Mouse (Mus musculus): Measurements from ENCODE around the gene Ppp4r1. TPM values are rescaled to one million over a fixed set of nuclear protein-coding genes. Genes with fewer than 3 reads are reported as not detected.
A peak's percentile ranks its signal among the peaks of the same experiment; 100 is the strongest.

The Ppp4r1 gene
- polyA plus RNA-seq, 1 experiment, result not detected

DNA sequence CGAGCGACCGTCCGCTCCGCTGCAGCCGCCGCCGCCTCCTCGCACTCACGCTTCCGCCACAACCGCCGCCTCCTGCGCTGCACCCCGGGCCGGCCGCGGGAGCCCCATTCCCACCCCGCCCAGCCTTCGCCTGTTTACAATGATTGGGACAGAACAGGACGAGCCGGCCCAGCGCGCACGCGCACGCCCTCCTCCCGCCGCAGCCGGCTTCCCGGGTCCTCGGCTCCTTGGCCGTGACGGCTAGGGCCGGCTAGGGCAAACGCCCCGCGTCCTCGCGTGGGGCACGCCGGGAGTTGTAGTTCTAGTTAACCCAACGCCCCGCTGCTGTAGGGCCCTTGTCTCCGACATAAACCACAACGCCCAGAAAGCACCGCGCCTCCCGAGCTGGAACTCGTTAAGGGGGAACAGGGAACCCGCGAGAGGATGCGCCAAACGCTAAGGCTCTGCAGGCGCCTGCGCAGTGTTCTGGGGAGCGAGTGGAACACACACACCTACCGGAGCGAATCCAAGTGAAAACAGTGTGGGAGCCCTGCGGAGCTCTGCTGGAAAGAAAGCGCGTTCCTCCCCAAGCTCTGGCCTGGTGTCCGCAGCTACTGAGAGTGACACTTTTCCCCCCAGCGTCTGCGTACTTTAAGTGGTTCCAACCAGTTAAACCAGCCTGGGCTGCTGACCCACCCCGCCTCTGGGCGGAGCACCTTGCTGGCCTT lies 102.5 kb downstream of the Ppp4r1 start:
- H3K4me3 ChIP-seq (ENCODE audit: insufficient read depth, low read depth, low read length), result peak overlapping the region; percentile 82
- under 1% methylated on average over 66 of the region's 67 CpGs for WGBS
- H3K27ac ChIP-seq (ENCODE audit: insufficient read depth, low read depth, low read length), result peak overlapping the region; percentile 95
- H3K4me1 ChIP-seq (ENCODE audit: control insufficient read depth, insufficient read depth, low read length), result 0 out of 2 replicates have a peak, but pooled peaks cover 2% of the 10 kb centered on the region
- TF ChIP-seq CTCF (IDR thresholded peaks at IDR 0.05; ENCODE audit: insufficient read depth, low read depth, low read length) (no peak; the same call in 1 of the 2 replicates), POLR2A (IDR thresholded peaks at IDR 0.05; ENCODE audit: insufficient read depth, low read depth, low read length) (peak; percentile 86)

- H3K4me1 ChIP-seq (ENCODE audit: control insufficient read depth, insufficient read depth, low read length), result 0 out of 2 replicates have a peak, but pooled peaks cover 2% of the 10 kb centered on the region
- WGBS, result 0% methylated on average over 11 of the region's 11 CpGs
- peak overlapping the region; percentile 70 for H3K4me3 ChIP-seq (ENCODE audit: insufficient read depth, low read depth, low read length)
- peak overlapping the region; percentile 95 for H3K27ac ChIP-seq (ENCODE audit: insufficient read depth, low read depth, low read length)
- TF ChIP-seq POLR2A (IDR thresholded peaks at IDR 0.05; ENCODE audit: insufficient read depth, low read depth, low read length) (no peak; the same call in 1 of the 2 replicates), CTCF (IDR thresholded peaks at IDR 0.05; ENCODE audit: insufficient read depth, low read depth, low read length) (no peak)
These were observed 103.0 kb downstream of the Ppp4r1 start for GRCm38 (mm10) chr17:65885398-65885696.

DNA sequence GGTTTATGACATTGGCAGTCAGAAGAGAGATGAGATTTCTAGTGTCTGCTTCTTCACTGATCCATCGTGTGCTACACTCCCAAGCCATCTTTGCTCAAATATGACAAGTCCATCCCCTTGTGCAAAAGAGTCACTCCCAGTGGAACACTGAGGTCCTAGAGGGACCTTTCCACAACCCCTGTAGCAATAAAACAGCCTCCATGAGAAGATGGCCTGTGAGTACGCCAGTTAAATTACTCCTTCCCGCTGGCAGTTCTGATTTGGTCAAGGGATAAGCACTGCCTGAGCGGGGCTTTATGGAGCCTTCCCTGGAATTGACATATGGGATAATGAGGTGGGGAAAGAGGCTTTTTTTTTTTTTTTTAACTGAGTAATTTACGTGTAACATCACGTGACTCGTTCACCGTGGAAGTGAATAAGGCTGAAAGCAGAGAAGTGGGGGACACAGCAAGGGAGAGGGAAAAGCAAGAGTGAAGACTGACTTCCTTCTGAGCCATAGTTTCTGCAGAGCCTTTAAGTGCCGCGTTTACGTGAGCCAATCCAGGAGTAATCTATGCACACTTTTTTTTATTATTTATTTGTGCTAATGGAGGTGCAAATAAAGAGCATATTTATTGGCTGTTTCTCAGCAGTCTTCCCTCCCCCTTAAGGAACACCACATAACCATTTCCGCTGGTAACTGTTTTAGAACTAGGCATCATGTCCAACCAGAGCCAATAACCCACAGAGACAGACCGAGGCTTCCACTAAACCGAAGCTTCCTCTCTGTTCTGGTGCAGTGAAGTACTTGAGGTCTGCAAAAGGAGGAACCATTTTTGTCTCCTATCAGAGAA lies 103.5 kb downstream of the Ppp4r1 start, which contains the start of gene Ralbp1:
TSS of gene Ralbp1 (minus strand) at position 102 of the 833 bp plus-strand sequence.
- Histone ChIP-seq H3K4me1 (ENCODE audit: control insufficient read depth, insufficient read depth, low read length) (0 out of 2 replicates have a peak, but pooled peaks cover 2% of the 10 kb centered on the region), H3K27ac (ENCODE audit: insufficient read depth, low read depth, low read length) (peak within 1 kb of the TSS; percentile 95), H3K4me3 (ENCODE audit: insufficient read depth, low read depth, low read length) (peak within 1 kb of the TSS; percentile 82)
- TF ChIP-seq CTCF (IDR thresholded peaks at IDR 0.05; ENCODE audit: insufficient read depth, low read depth, low read length) (no peak), POLR2A (IDR thresholded peaks at IDR 0.05; ENCODE audit: insufficient read depth, low read depth, low read length) (no peak)
- WGBS, result 1% methylated on average over 14 of the region's 14 CpGs

GRCm38 (mm10) chr17:65886571-65886970 lies 104.2 kb downstream of the Ppp4r1 start:
- 0 out of 2 replicates have a peak, but pooled peaks cover 2% of the 10 kb centered on the region for H3K4me1 ChIP-seq (ENCODE audit: control insufficient read depth, insufficient read depth, low read length)
- H3K27ac ChIP-seq (ENCODE audit: insufficient read depth, low read depth, low read length), result peak overlapping the region; percentile 95
- TF ChIP-seq CTCF (IDR thresholded peaks at IDR 0.05; ENCODE audit: insufficient read depth, low read depth, low read length) (no peak), POLR2A (IDR thresholded peaks at IDR 0.05; ENCODE audit: insufficient read depth, low read depth, low read length) (no peak)
- WGBS, result 61% methylated on average over 9 of the region's 9 CpGs
- H3K4me3 ChIP-seq (ENCODE audit: insufficient read depth, low read depth, low read length), result peak overlapping the region; percentile 9; the same call in 1 of the 2 replicates

GRCm38 (mm10) chr17:65889476-65889875 lies 107.1 kb downstream of the Ppp4r1 start:
- 84% methylated on average over 5 of the region's 5 CpGs for WGBS
- TF ChIP-seq POLR2A (IDR thresholded peaks at IDR 0.05; ENCODE audit: insufficient read depth, low read depth, low read length), result no peak
- no peak for TF ChIP-seq CTCF (IDR thresholded peaks at IDR 0.05; ENCODE audit: insufficient read depth, low read depth, low read length)

More at GRCm38 (mm10) chr17:65889476-65889875, 107.1 kb downstream of the Ppp4r1 start:
- Histone ChIP-seq H3K4me3 (ENCODE audit: insufficient read depth, low read depth, low read length) (no peak overlapping the region), H3K27ac (ENCODE audit: insufficient read depth, low read depth, low read length) (no peak overlapping the region), H3K4me1 (ENCODE audit: control insufficient read depth, insufficient read depth, low read length) (0 out of 2 replicates have a peak, but pooled peaks cover 2% of the 10 kb centered on the region)

Other genes with a start within 250 kb of the Ppp4r1 start
- not detected in 2 replicates for gene Tmem232, start 241.8 kb upstream of the Ppp4r1 start, polyA plus RNA-seq (2012; ENCODE audit: insufficient read depth, insufficient read length, low replicate concordance, missing spikeins)
- not detected in 2 replicates for gene Vapa, start 169.0 kb upstream of the Ppp4r1 start, polyA plus RNA-seq (2012; ENCODE audit: insufficient read depth, insufficient read length, low replicate concordance, missing spikeins)
- not detected in 2 replicates for gene Txndc2, start 140.4 kb upstream of the Ppp4r1 start, polyA plus RNA-seq (2012; ENCODE audit: insufficient read depth, insufficient read length, low replicate concordance, missing spikeins)
- not detected in 2 replicates for gene Rab31, start 9.8 kb upstream of the Ppp4r1 start, polyA plus RNA-seq (2012; ENCODE audit: insufficient read depth, insufficient read length, low replicate concordance, missing spikeins)
- gene Ralbp1, start 103.2 kb downstream of the Ppp4r1 start, polyA plus RNA-seq (2012; ENCODE audit: insufficient read depth, insufficient read length, low replicate concordance, missing spikeins), result not detected in 2 replicates
- gene Twsg1, start 168.7 kb downstream of the Ppp4r1 start, polyA plus RNA-seq (2012; ENCODE audit: insufficient read depth, insufficient read length, low replicate concordance, missing spikeins), result not detected in 2 replicates